Mouse (Mus musculus) CD4-positive, CD25-positive, alpha-beta regulatory T cell, adult 2 months (primary cell): ENCODE measurements around the gene Ciz1.
"Not testable (repeated sequence)": the region's sequence is repeated elsewhere in the genome, so short reads cannot be mapped to it uniquely, and the experiment has no call there.

Experiments used
- DNase-seq: peaks from one replicate; pipeline ENCODE4 v3.0.0-alpha.2; 2012; ENCODE audit warnings: low read depth, low spot score

Gene Ciz1

GRCm38 (mm10) chr2:32344598-32345321, 7.4 kb upstream of the Ciz1 start:
- DNase-seq: no peak

- DNase-seq: no peak
These were observed 5.1 kb upstream of the Ciz1 start for GRCm38 (mm10) chr2:32347019-32347418.

- no peak for DNase-seq
These were observed 3.8 kb upstream of the Ciz1 start for GRCm38 (mm10) chr2:32348311-32348710.

- DNase-seq: no peak
These were observed 2.4 kb upstream of the Ciz1 start for GRCm38 (mm10) chr2:32349625-32350255.

- DNase-seq: no peak
These were observed 1.6 kb upstream of the Ciz1 start for GRCm38 (mm10) chr2:32350471-32351051.

- DNase-seq: no peak
These were observed 611 bp upstream of the Ciz1 start for GRCm38 (mm10) chr2:32351471-32351961.

- peak; percentile 91 for DNase-seq
These were observed 948 bp downstream of the Ciz1 start, which contains the start of gene Dnm1 for GRCm38 (mm10) chr2:32353007-32353542. Gene Dnm1 (minus strand): TSS chr2:32353338.

GRCm38 (mm10) chr2:32353836-32354235, 1.7 kb downstream of the Ciz1 start:
- DNase-seq: no peak

- no peak for DNase-seq
These were observed 2.3 kb downstream of the Ciz1 start for GRCm38 (mm10) chr2:32354336-32354895.

- DNase-seq: no peak
These were observed 4.1 kb downstream of the Ciz1 start for GRCm38 (mm10) chr2:32356216-32356615.

- no peak for DNase-seq
These were observed 5.6 kb downstream of the Ciz1 start for GRCm38 (mm10) chr2:32357710-32358109.

- no peak for DNase-seq
These were observed 6.3 kb downstream of the Ciz1 start for GRCm38 (mm10) chr2:32358381-32358780.

- peak; percentile 83 for DNase-seq
These were observed 8.6 kb downstream of the Ciz1 start for GRCm38 (mm10) chr2:32360741-32361140.

GRCm38 (mm10) chr2:32361437-32361836, 9.3 kb downstream of the Ciz1 start:
- DNase-seq: peak; percentile 72

- not testable (repeated sequence) for DNase-seq
These were observed 10.1 kb downstream of the Ciz1 start for GRCm38 (mm10) chr2:32362274-32362673.

- peak; percentile 89 for DNase-seq
These were observed 10.8 kb downstream of the Ciz1 start for GRCm38 (mm10) chr2:32362817-32363340.

GRCm38 (mm10) chr2:32363376-32364106, 11.4 kb downstream of the Ciz1 start:
- DNase-seq: peak; percentile 45

GRCm38 (mm10) chr2:32364121-32364520, 12.0 kb downstream of the Ciz1 start:
- no peak for DNase-seq

GRCm38 (mm10) chr2:32367315-32367714, 15.2 kb downstream of the Ciz1 start:
- DNase-seq: no peak

- DNase-seq: no peak
These were observed 22.1 kb downstream of the Ciz1 start for GRCm38 (mm10) chr2:32374191-32374590.

- DNase-seq: no peak
These were observed 23.3 kb downstream of the Ciz1 start for GRCm38 (mm10) chr2:32375317-32375940.
